Comparison of ENCODE assay signal across 8 mouse cellular contexts in the genomic region with DNA sequence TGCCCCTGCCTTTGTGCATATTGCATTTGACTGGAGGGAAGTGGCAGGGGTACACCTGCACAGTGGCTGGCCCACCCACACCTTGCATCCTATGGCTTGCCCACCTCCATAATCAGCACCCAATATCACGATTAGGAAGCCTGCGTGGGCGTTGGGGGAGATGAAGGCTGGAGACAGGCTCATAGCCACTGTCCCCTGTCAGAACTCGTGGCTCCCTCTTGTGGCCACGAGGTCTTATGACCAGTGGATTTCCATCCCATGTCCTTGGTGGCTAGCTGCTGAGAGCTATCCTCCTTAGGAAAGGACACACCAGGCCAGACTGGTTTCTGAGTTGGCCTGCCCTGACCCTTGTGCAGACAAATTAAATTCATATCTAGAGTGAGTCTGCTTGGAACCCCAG.
DNase-seq lines count a peak whose midpoint lies in the region; ATAC-seq lines count a peak whose summit lies in the region.

No protein-coding gene starts in this region.

- no peaks in the 10 kb centered on the region for H3K9me3 ChIP-seq in hindbrain, embryonic 13.5 days

- WGBS in hindbrain, embryonic 13.5 days: 0% methylated on average over 5 of the region's 5 CpGs

- peaks cover 27% of the 10 kb centered on the region for H3K4me1 ChIP-seq in hindbrain, embryonic 13.5 days (replicated peaks)

- ATAC-seq in hindbrain, embryonic 13.5 days (ENCODE audit: low FRiP score): peak; percentile 79

- no peak overlapping the region for H3K4me2 ChIP-seq in hindbrain, embryonic 13.5 days

- H3K4me3 ChIP-seq in hindbrain, embryonic 13.5 days: no peak overlapping the region

- H3K27me3 ChIP-seq in hindbrain, embryonic 13.5 days: no peaks in the 10 kb centered on the region

- H3K27ac ChIP-seq in hindbrain, embryonic 13.5 days: no peak overlapping the region

- H3K36me3 ChIP-seq in hindbrain, embryonic 13.5 days: no peaks in the 10 kb centered on the region

- no peak overlapping the region for H3K9ac ChIP-seq in hindbrain, embryonic 13.5 days

- DNase-seq in NIH3T3 (ENCODE audit: low read depth): peak; percentile 92
- peak; percentile 87 to 91 for DNase-seq in cerebellum, adult 18-20 months
- DNase-seq in forelimb bud, embryonic 11.5 days (ENCODE audit: low read depth, low spot score): peak; percentile 69
- peak; percentile 70 for DNase-seq in layer of hippocampus, adult 9-11 months
- peak; percentile 46 to 69 for DNase-seq in lung, postnatal 4 days
- peak; percentile 74 for DNase-seq in right cerebral cortex, adult 18-20 months
- peak; percentile 16 for DNase-seq in yolk sac, embryonic 10.5 days (ENCODE audit: low spot score)

Comparison
In these comparisons a context has a peak if more than half of its experiments do, and no peak if none do; other contexts are left out.
1. DNase-seq: peak in every context shown above with its lines; median percentile 92 in NIH3T3; 89 in cerebellum, adult 18-20 months; 74 in right cerebral cortex, adult 18-20 months; 70 in layer of hippocampus, adult 9-11 months; 69 in forelimb bud, embryonic 11.5 days; 58 in lung, postnatal 4 days; 16 in yolk sac, embryonic 10.5 days.